In genomic region chr9:61749201-61749600, GRCm38 (mm10) we compare ENCODE assay signal across 19 mouse cellular contexts.
DNase-seq lines count a peak whose midpoint lies in the region; ATAC-seq lines count a peak whose summit lies in the region.
"Had no signal": no experiment of that assay in that cellular context is flagged by ENCODE, and none has a peak within 500 bp of the region (broad histone marks: within the 10 kb centered on the region; RNA-seq: fewer than 3 reads in every experiment).

No protein-coding gene starts in this region.

- ATAC-seq in activated CD4-positive, CD25-positive, alpha-beta regulatory T cell, adult 4 months: peak; percentile 70
- ATAC-seq: forebrain, embryonic 13.5 days; forebrain, postnatal 0 days; intestine, embryonic 16.5 days had no signal

- peak; percentile 53 for DNase-seq in CD4-positive helper T cell, adult 2 months (ENCODE audit: low read depth, low spot score)
- peak; percentile 66 for DNase-seq in CD4-positive, CD25-positive, alpha-beta regulatory T cell, adult 2 months (ENCODE audit: low read depth, low spot score)
- DNase-seq in naive thymus-derived CD4-positive, alpha-beta T cell, adult 2 months (ENCODE audit: low read depth): peak; percentile 69
- DNase-seq in kidney, adult 11 months: no peak
- DNase-seq in cerebellum, adult 11-12 months: no peak
- DNase-seq: adrenal gland, adult 2 months; adrenal gland, postnatal 25 days; cerebellum, adult 18-20 months; cerebellum, adult 9-10 months; cerebellum, postnatal 14 days; forebrain, postnatal 0 days; gastrocnemius, postnatal 36 days; heart, adult 2 months; heart, postnatal 14 days; heart, postnatal 4 days; kidney, adult 2 months had no signal

Comparison
In these comparisons a context has a peak if more than half of its experiments do, and no peak if none do; other contexts are left out.
1. DNase-seq: peak in CD4-positive helper T cell, adult 2 months (single experiment), CD4-positive, CD25-positive, alpha-beta regulatory T cell, adult 2 months (single experiment) and naive thymus-derived CD4-positive, alpha-beta T cell, adult 2 months (single experiment); none in kidney, adult 11 months (single experiment) and cerebellum, adult 11-12 months (single experiment).